Mouse (Mus musculus): Measurements from ENCODE around the gene Slc7a1. TPM values are rescaled to one million over a fixed set of nuclear protein-coding genes. Genes with fewer than 3 reads are reported as not detected.
A peak's percentile ranks its signal among the peaks of the same experiment; 100 is the strongest.

Slc7a1 gene
- polyA plus RNA-seq, 1 experiment from 2014 or later: 21.8 TPM

GRCm38 (mm10) chr5:148414233-148414632 lies 14.5 kb upstream of the Slc7a1 start:
- H3K27ac ChIP-seq: no peak overlapping the region
- H3K4me1 ChIP-seq: no peaks in the 10 kb centered on the region
- no peaks in the 10 kb centered on the region for H3K27me3 ChIP-seq (replicated peaks)
- 68% methylated on average over 7 of the region's 7 CpGs for WGBS
- H3K4me3 ChIP-seq: no peak overlapping the region
- ATAC-seq (ENCODE audit: low FRiP score, low read depth): no peak
- H3K9ac ChIP-seq: no peak overlapping the region
- H3K4me2 ChIP-seq (replicated peaks): no peak overlapping the region
- 0 out of 2 replicates have a peak, but pooled peaks cover 3% of the 10 kb centered on the region for H3K9me3 ChIP-seq
- no peaks in the 10 kb centered on the region for H3K36me3 ChIP-seq

DNA sequence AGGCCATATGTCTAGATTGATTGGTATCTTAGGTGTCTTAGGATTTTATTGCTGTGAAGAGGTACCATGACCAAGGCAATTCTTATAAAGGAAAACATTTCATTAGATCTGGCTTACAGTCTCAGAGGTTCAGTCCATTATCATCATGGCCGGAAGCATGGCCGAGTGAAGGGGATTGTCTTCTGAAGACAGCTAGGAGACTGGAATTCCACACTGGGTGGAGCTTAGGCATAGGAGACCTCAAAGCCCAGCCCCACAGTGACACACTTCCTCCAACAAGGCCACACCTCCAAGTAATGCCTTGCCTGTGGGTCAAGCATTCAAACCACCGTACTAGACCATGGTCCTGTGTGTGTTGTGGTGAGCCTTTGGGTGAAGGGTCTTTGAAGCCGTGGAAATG lies 12.8 kb upstream of the Slc7a1 start:
- no peak overlapping the region for H3K4me3 ChIP-seq
- no peak overlapping the region for H3K4me2 ChIP-seq (replicated peaks)
- no peaks in the 10 kb centered on the region for H3K4me1 ChIP-seq
- no peak overlapping the region for H3K9ac ChIP-seq
- WGBS: 94% methylated on average over 4 of the region's 4 CpGs
- no peaks in the 10 kb centered on the region for H3K9me3 ChIP-seq
- ATAC-seq (ENCODE audit: low FRiP score, low read depth): no peak
- no peak overlapping the region for H3K27ac ChIP-seq
- no peaks in the 10 kb centered on the region for H3K27me3 ChIP-seq (replicated peaks)
- H3K36me3 ChIP-seq: no peaks in the 10 kb centered on the region

DNA sequence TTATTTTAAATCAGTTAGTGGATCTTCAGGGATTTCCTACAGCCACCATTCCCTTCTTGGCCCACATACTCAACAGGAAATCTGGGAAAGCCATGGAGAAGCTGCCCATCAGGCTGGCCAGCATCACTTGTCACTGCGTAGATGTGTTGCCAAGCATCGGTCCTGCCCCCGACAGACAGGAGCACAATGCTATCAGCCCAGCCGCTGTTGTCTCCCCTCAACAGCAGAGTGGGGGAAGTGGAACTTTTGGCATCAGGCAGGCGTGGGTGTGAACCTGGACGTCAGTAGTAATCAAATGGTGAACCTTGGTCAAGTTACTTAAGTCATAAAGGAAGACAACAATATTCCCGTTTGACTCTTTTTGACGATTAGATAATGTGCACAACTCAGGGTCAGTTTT lies 9.8 kb upstream of the Slc7a1 start:
- Histone ChIP-seq H3K36me3 (no peaks in the 10 kb centered on the region), H3K27ac (no peak overlapping the region), H3K9me3 (no peaks in the 10 kb centered on the region), H3K4me2 (replicated peaks) (no peak overlapping the region), H3K4me1 (no peaks in the 10 kb centered on the region), H3K4me3 (no peak overlapping the region), H3K27me3 (replicated peaks) (no peaks in the 10 kb centered on the region), H3K9ac (no peak overlapping the region)
- no peak for ATAC-seq (ENCODE audit: low FRiP score, low read depth)
- WGBS: 91% methylated on average over 8 of the region's 8 CpGs

- Histone ChIP-seq H3K27me3 (replicated peaks) (no peaks in the 10 kb centered on the region), H3K4me2 (replicated peaks) (no peak overlapping the region), H3K9ac (no peak overlapping the region), H3K36me3 (no peaks in the 10 kb centered on the region), H3K9me3 (no peaks in the 10 kb centered on the region), H3K4me3 (no peak overlapping the region), H3K27ac (no peak overlapping the region), H3K4me1 (no peaks in the 10 kb centered on the region)
- 96% methylated on average over 2 of the region's 2 CpGs for WGBS
- no peak for ATAC-seq (ENCODE audit: low FRiP score, low read depth)
Observed at GRCm38 (mm10) chr5:148406913-148407312, 7.2 kb upstream of the Slc7a1 start.

- 92% methylated on average over 7 of the region's 7 CpGs for WGBS
Observed at GRCm38 (mm10) chr5:148404548-148404947, 4.8 kb upstream of the Slc7a1 start.

GRCm38 (mm10) chr5:148402641-148403040 lies 2.9 kb upstream of the Slc7a1 start:
- no peak for ATAC-seq (ENCODE audit: low FRiP score, low read depth)
- Histone ChIP-seq H3K4me2 (replicated peaks) (no peak overlapping the region), H3K36me3 (no peaks in the 10 kb centered on the region), H3K27me3 (replicated peaks) (no peaks in the 10 kb centered on the region), H3K4me3 (no peak overlapping the region), H3K4me1 (peaks cover 7% of the 10 kb centered on the region), H3K27ac (no peak overlapping the region), H3K9ac (no peak overlapping the region), H3K9me3 (no peaks in the 10 kb centered on the region)
- 61% methylated on average over 4 of the region's 4 CpGs for WGBS

More at GRCm38 (mm10) chr5:148404548-148404947, 4.8 kb upstream of the Slc7a1 start:
- no peak overlapping the region for H3K4me3 ChIP-seq
- no peak overlapping the region for H3K4me2 ChIP-seq (replicated peaks)
- H3K4me1 ChIP-seq: peaks cover 3% of the 10 kb centered on the region; the same call in 1 of the 2 replicates
- H3K27me3 ChIP-seq (replicated peaks): no peaks in the 10 kb centered on the region
- H3K36me3 ChIP-seq: no peaks in the 10 kb centered on the region
- no peak overlapping the region for H3K9ac ChIP-seq
- ATAC-seq (ENCODE audit: low FRiP score, low read depth): no peak
- H3K9me3 ChIP-seq: no peaks in the 10 kb centered on the region
- H3K27ac ChIP-seq: no peak overlapping the region

- 4% methylated on average over 53 of the region's 58 CpGs for WGBS
- ATAC-seq (ENCODE audit: low FRiP score, low read depth): peak; percentile 88
- peaks cover 4% of the 10 kb centered on the region; the same call in 1 of the 2 replicates for H3K36me3 ChIP-seq
- peak overlapping the region; percentile 75 for H3K4me3 ChIP-seq
- H3K4me2 ChIP-seq (replicated peaks): peak overlapping the region; percentile 99
- H3K27me3 ChIP-seq (replicated peaks): no peaks in the 10 kb centered on the region
- no peak overlapping the region for H3K27ac ChIP-seq
- peaks cover 7% of the 10 kb centered on the region for H3K4me1 ChIP-seq
- peak overlapping the region; percentile 78 for H3K9ac ChIP-seq
- no peaks in the 10 kb centered on the region for H3K9me3 ChIP-seq
Observed at GRCm38 (mm10) chr5:148398766-148399659, 691 bp downstream of the Slc7a1 start.

DNA sequence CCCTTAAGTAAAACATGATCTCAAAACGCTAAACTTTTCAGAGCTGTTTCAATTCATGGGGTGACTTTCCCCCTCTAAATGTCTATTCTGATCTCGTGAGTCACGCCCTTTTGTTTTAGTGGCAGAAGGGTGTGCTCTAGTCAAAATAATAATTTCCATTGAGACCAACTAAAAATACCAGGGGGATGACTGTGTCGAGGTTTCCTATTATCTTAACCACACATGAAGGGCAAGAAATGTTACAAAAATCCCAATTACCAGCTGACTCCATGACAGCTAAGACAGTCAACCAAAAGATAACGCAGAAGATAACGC lies 1.3 kb downstream of the Slc7a1 start:
- Histone ChIP-seq H3K36me3 (peaks cover 4% of the 10 kb centered on the region; the same call in 1 of the 2 replicates), H3K9me3 (no peaks in the 10 kb centered on the region), H3K4me3 (peak overlapping the region; percentile 75; the same call in 1 of the 2 replicates), H3K4me1 (peaks cover 7% of the 10 kb centered on the region), H3K4me2 (replicated peaks) (peak overlapping the region; percentile 99), H3K27me3 (replicated peaks) (no peaks in the 10 kb centered on the region), H3K9ac (no peak overlapping the region), H3K27ac (no peak overlapping the region)
- ATAC-seq (ENCODE audit: low FRiP score, low read depth): no peak
- 68% methylated on average over 6 of the region's 6 CpGs for WGBS

- no peak overlapping the region for H3K4me3 ChIP-seq
- no peak overlapping the region for H3K4me2 ChIP-seq (replicated peaks)
- peaks cover 4% of the 10 kb centered on the region; the same call in 1 of the 2 replicates for H3K36me3 ChIP-seq
- H3K4me1 ChIP-seq: peaks cover 7% of the 10 kb centered on the region
- WGBS: 71% methylated on average over 5 of the region's 5 CpGs
- no peak overlapping the region for H3K27ac ChIP-seq
- no peaks in the 10 kb centered on the region for H3K27me3 ChIP-seq (replicated peaks)
- ATAC-seq (ENCODE audit: low FRiP score, low read depth): no peak
- H3K9ac ChIP-seq: no peak overlapping the region
- no peaks in the 10 kb centered on the region for H3K9me3 ChIP-seq
Observed at GRCm38 (mm10) chr5:148397911-148398310, 1.8 kb downstream of the Slc7a1 start.

- H3K4me2 ChIP-seq (replicated peaks): no peak overlapping the region
Observed at GRCm38 (mm10) chr5:148397418-148397817, 2.3 kb downstream of the Slc7a1 start.

GRCm38 (mm10) chr5:148393316-148393715 lies 6.4 kb downstream of the Slc7a1 start:
- no peak for ATAC-seq (ENCODE audit: low FRiP score, low read depth)

More at GRCm38 (mm10) chr5:148397418-148397817, 2.3 kb downstream of the Slc7a1 start:
- Histone ChIP-seq H3K36me3 (peaks cover 4% of the 10 kb centered on the region; the same call in 1 of the 2 replicates), H3K9me3 (no peaks in the 10 kb centered on the region), H3K27ac (no peak overlapping the region), H3K4me3 (no peak overlapping the region), H3K27me3 (replicated peaks) (no peaks in the 10 kb centered on the region), H3K4me1 (peaks cover 7% of the 10 kb centered on the region), H3K9ac (no peak overlapping the region)
- 90% methylated on average over 4 of the region's 4 CpGs for WGBS
- ATAC-seq (ENCODE audit: low FRiP score, low read depth): no peak

GRCm38 (mm10) chr5:148392831-148393230 lies 6.9 kb downstream of the Slc7a1 start:
- H3K27me3 ChIP-seq (replicated peaks): no peaks in the 10 kb centered on the region
- H3K9me3 ChIP-seq: no peaks in the 10 kb centered on the region
- H3K9ac ChIP-seq: no peak overlapping the region
- no peak overlapping the region for H3K4me3 ChIP-seq
- no peaks in the 10 kb centered on the region for H3K4me1 ChIP-seq
- H3K27ac ChIP-seq: no peak overlapping the region
- no peak for ATAC-seq (ENCODE audit: low FRiP score, low read depth)
- H3K4me2 ChIP-seq (replicated peaks): no peak overlapping the region
- WGBS: 79% methylated on average over 6 of the region's 6 CpGs
- H3K36me3 ChIP-seq: peaks cover 4% of the 10 kb centered on the region; the same call in 1 of the 2 replicates

More at GRCm38 (mm10) chr5:148393316-148393715, 6.4 kb downstream of the Slc7a1 start:
- Histone ChIP-seq H3K9me3 (no peaks in the 10 kb centered on the region), H3K4me2 (replicated peaks) (no peak overlapping the region), H3K4me1 (no peaks in the 10 kb centered on the region), H3K4me3 (no peak overlapping the region), H3K27me3 (replicated peaks) (no peaks in the 10 kb centered on the region), H3K36me3 (peaks cover 4% of the 10 kb centered on the region; the same call in 1 of the 2 replicates), H3K9ac (no peak overlapping the region), H3K27ac (no peak overlapping the region)
- 90% methylated on average over 8 of the region's 8 CpGs for WGBS
